Comparison of ENCODE assay signal across 8 mouse cellular contexts in genomic region chr5:96161578-96162398, GRCm38 (mm10). TPM values are rescaled to one million over a fixed set of nuclear protein-coding genes. Genes with fewer than 3 reads are reported as not detected.
A peak's percentile ranks its signal among the peaks of the same experiment; 100 is the strongest.
DNase-seq lines count a peak whose midpoint lies in the region; ATAC-seq lines count a peak whose summit lies in the region.

No protein-coding gene starts in this region.

- DNase-seq in NIH3T3 (ENCODE audit: low read depth), result peak; percentile 66
- DNase-seq in cerebellum, adult 9-11 months, result peak; percentile 78
- DNase-seq in frontal cortex, postnatal 25 days (ENCODE audit: low spot score in 2 of 2), result peak; percentile 37 to 56
- peak; percentile 33 for DNase-seq in hindbrain, embryonic 14.5 days (ENCODE audit: low spot score)
- peak; percentile 56 to 73 for DNase-seq in layer of hippocampus, postnatal 25 days (ENCODE audit: extremely low spot score in 1 of 2, low spot score in 1 of 2)
- DNase-seq in lung, postnatal 10 days, result peak; percentile 71
- peak; percentile 63 for DNase-seq in ovary, postnatal 36 days (ENCODE audit: low spot score)
- DNase-seq in thymus, postnatal 14 days, result peak; percentile 83

- peaks cover 14% of the 10 kb centered on the region for H3K4me1 ChIP-seq in hindbrain, embryonic 14.5 days (replicated peaks; ENCODE audit: control insufficient read depth, insufficient read depth, low read length)

- under 1% methylated on average over 93 of the region's 114 CpGs for WGBS in hindbrain, embryonic 14.5 days

- peak overlapping the region; percentile 94 for H3K9ac ChIP-seq in hindbrain, embryonic 14.5 days

- H3K36me3 ChIP-seq in hindbrain, embryonic 14.5 days (replicated peaks; ENCODE audit: control insufficient read depth, insufficient read depth), result no peaks in the 10 kb centered on the region

- peak overlapping the region; percentile 95 for H3K4me3 ChIP-seq in hindbrain, embryonic 14.5 days (replicated peaks; ENCODE audit: low read length)

- H3K9me3 ChIP-seq in hindbrain, embryonic 14.5 days (ENCODE audit: control insufficient read depth, low read length), result no peaks in the 10 kb centered on the region

- H3K27me3 ChIP-seq in hindbrain, embryonic 14.5 days (ENCODE audit: control insufficient read depth, insufficient read depth, low read length), result no peaks in the 10 kb centered on the region

- peak overlapping the region; percentile 98 for H3K27ac ChIP-seq in hindbrain, embryonic 14.5 days

- peak; percentile 70 for ATAC-seq in hindbrain, embryonic 14.5 days (ENCODE audit: low FRiP score)

- H3K4me2 ChIP-seq in hindbrain, embryonic 14.5 days (replicated peaks), result peak overlapping the region; percentile 80

RNA-seq across cellular contexts. Expression of gene Cnot6l, which starts 2.2 kb away (rescaled TPM):
- 19.1 and 20.0 TPM in 2 replicates for polyA plus RNA-seq in hindbrain, embryonic 14.5 days (2014; fragmentation: Nextera tagmentation; extraction: Ambion mirVana)
- 10 to 100 TPM; 68.4 to 69.9 TPM for total RNA-seq in layer of hippocampus, postnatal 25 days (2021)

RNA-seq across cellular contexts. Expression of gene Mrpl1, which starts 47.5 kb away (rescaled TPM):
- 18.5 and 19.0 TPM in 2 replicates for polyA plus RNA-seq in hindbrain, embryonic 14.5 days (2014; fragmentation: Nextera tagmentation; extraction: Ambion mirVana)
- 10 to 100 TPM; 16.0 to 18.3 TPM for total RNA-seq in layer of hippocampus, postnatal 25 days (2021)

Comparison
In these comparisons a context has a peak if more than half of its experiments do, and no peak if none do; other contexts are left out.
1. Peak in every context shown above with its lines: DNase-seq, ATAC-seq, H3K4me3 ChIP-seq and H3K27ac ChIP-seq.
2. DNase-seq: peak in every context shown above with its lines; median percentile 83 in thymus, postnatal 14 days; 78 in cerebellum, adult 9-11 months; 71 in lung, postnatal 10 days; 66 in NIH3T3; 64 in layer of hippocampus, postnatal 25 days; 63 in ovary, postnatal 36 days; 46 in frontal cortex, postnatal 25 days; 33 in hindbrain, embryonic 14.5 days.